Mouse (Mus musculus): ENCODE measurements at regions not wholly inside any gene's neighbourhood (a gene's known extent, or its start where the extent isn't known, plus 50 kb on each side); places are given as distances from the start of the nearest gene placed in this dataset.

DNA sequence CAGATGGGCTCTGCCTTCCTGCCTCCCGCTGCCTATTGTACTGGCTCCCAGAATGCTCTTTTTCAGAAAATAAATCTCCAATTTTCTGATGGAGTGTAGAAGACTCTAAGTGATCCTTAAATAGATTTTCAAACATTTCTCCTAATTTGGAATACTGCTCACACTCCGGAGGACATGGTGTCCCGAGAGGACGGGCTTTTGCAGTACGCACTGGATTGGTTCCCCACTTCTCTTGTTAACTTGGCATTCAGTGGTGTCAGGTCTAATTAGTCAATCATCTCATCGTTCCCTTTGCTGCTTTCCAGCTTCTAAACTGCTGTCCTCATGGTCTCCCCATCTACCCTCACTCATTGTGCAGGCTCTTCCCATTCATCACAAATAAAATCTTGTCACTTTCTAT, 529.5 kb upstream of the Gulo start:
- TF ChIP-seq POLR2A (IDR thresholded peaks at IDR 0.05; ENCODE audit: borderline replicate concordance, extremely low read depth, insufficient read depth, insufficient read length, poor library complexity, severe bottlenecking), result no peak
- TF ChIP-seq CTCF (IDR thresholded peaks at IDR 0.05; ENCODE audit: borderline replicate concordance, extremely low read depth, insufficient read depth, insufficient read length), result no peak
